Mouse (Mus musculus) lung, embryonic 16.5 days (tissue): Measurements from ENCODE around the gene Ormdl2. TPM values are rescaled to one million over a fixed set of nuclear protein-coding genes. Genes with fewer than 3 reads are reported as not detected.
"Not testable (repeated sequence)": the region's sequence is repeated elsewhere in the genome, so short reads cannot be mapped to it uniquely, and the experiment has no call there.

ENCODE experiments used
- ATAC-seq: fragments of 200-750 bp; cut with Nextera tagmentation; 2 replicates; pipeline ENCODE4 v1.8.0; 2017; ENCODE audit warnings: low read depth, mild to moderate bottlenecking, moderate library complexity
- H3K27ac ChIP-seq: fragments of 300-500 bp; sonication (generic); 2 replicates; pipeline ENCODE4 v1.5.1; 2014; ENCODE audit warnings: mild to moderate bottlenecking, control low read depth, low read length
- H3K27me3 ChIP-seq: fragments of 300-500 bp; sonication (generic); 2 replicates; pipeline ENCODE4 v1.6.1; 2014; ENCODE audit warnings: low read depth, low read length, mixed read lengths; ENCODE audit not compliant: control insufficient read depth, insufficient read depth
- H3K36me3 ChIP-seq: fragments of 300-500 bp; sonication (generic); 2 replicates; pipeline ENCODE4 v1.6.1; 2014; ENCODE audit warnings: low read length; ENCODE audit not compliant: control insufficient read depth, insufficient read depth
- H3K4me1 ChIP-seq: fragments of 300-500 bp; sonication (generic); replicated peaks from 2 replicates; pipeline ENCODE4 v1.6.1; 2014; ENCODE audit warnings: low read length, mixed read lengths; ENCODE audit not compliant: control insufficient read depth, insufficient read depth
- H3K4me2 ChIP-seq: fragments of 300-500 bp; sonication (generic); 2 replicates; pipeline ENCODE4 v1.6.1; 2014; ENCODE audit warnings: low read depth, low read length, control low read depth
- H3K4me3 ChIP-seq: fragments of 300-500 bp; sonication (generic); 2 replicates; pipeline ENCODE4 v1.5.1; 2014; ENCODE audit warnings: mild to moderate bottlenecking, low read length, control low read depth
- H3K9ac ChIP-seq: fragments of 300-500 bp; sonication (generic); 2 replicates; pipeline ENCODE4 v1.6.1; 2014; ENCODE audit warnings: low read length, control low read depth
- H3K9me3 ChIP-seq: fragments of 300-500 bp; sonication (generic); 2 replicates; pipeline ENCODE4 v1.6.1; 2016; ENCODE audit warnings: low read length; ENCODE audit not compliant: control insufficient read depth
- whole genome bisulfite sequencing: fragments of 180-500 bp; shearing (Covaris S2); extraction: QIAGEN DNeasy Blood & Tissue Kit; methylation state at CpG from one replicate; pipeline ENCODE4 v1.1.7; 2014; 5-methylcytosine and 5-hydroxymethylcytosine counted together
- polyA plus RNA-seq: library from polyadenylated mRNA; unstranded; fragments of >200 nt; fragmentation: Nextera tagmentation; extraction: Ambion mirVana; gene quantifications from 2 replicates; pipeline ENCODE4 v1.2.1, GENCODE M21; 2015

Gene Ormdl2
- polyA plus RNA-seq, 1 experiment from 2014 or later, result 76.6 TPM

GRCm38 (mm10) chr10:128840612-128841011 is 19.2 kb upstream of the Ormdl2 start:
- no peaks in the 10 kb centered on the region for H3K4me1 ChIP-seq
- H3K27ac ChIP-seq, result no peak overlapping the region
- no peak overlapping the region for H3K4me2 ChIP-seq
- H3K4me3 ChIP-seq, result no peak overlapping the region
- no peaks in the 10 kb centered on the region for H3K27me3 ChIP-seq
- H3K36me3 ChIP-seq, result peaks cover 19% of the 10 kb centered on the region
- no peak for ATAC-seq
- no peaks in the 10 kb centered on the region for H3K9me3 ChIP-seq
- no peak overlapping the region for H3K9ac ChIP-seq

- no peak for ATAC-seq
- peaks cover 21% of the 10 kb centered on the region for H3K36me3 ChIP-seq
- no peak overlapping the region for H3K27ac ChIP-seq
- H3K4me1 ChIP-seq, result no peaks in the 10 kb centered on the region
- H3K4me3 ChIP-seq, result no peak overlapping the region
- no peaks in the 10 kb centered on the region for H3K9me3 ChIP-seq
- no peaks in the 10 kb centered on the region for H3K27me3 ChIP-seq
- no peak overlapping the region for H3K9ac ChIP-seq
- no peak overlapping the region for H3K4me2 ChIP-seq
These were observed 18.0 kb upstream of the Ormdl2 start for GRCm38 (mm10) chr10:128839434-128839833.

- ATAC-seq, result no peak
- Histone ChIP-seq H3K27me3 (no peaks in the 10 kb centered on the region), H3K36me3 (peaks cover 23% of the 10 kb centered on the region), H3K9ac (no peak overlapping the region), H3K4me1 (no peaks in the 10 kb centered on the region), H3K27ac (no peak overlapping the region), H3K4me2 (no peak overlapping the region), H3K9me3 (no peaks in the 10 kb centered on the region), H3K4me3 (no peak overlapping the region)
These were observed 16.0 kb upstream of the Ormdl2 start for GRCm38 (mm10) chr10:128837400-128837799.

GRCm38 (mm10) chr10:128823821-128824220 is 2.4 kb upstream of the Ormdl2 start:
- no peak overlapping the region for H3K9ac ChIP-seq
- no peak overlapping the region for H3K4me3 ChIP-seq
- peaks cover 13% of the 10 kb centered on the region for H3K4me1 ChIP-seq
- H3K27ac ChIP-seq, result no peak overlapping the region
- 95% methylated on average over 9 of the region's 9 CpGs for WGBS
- H3K4me2 ChIP-seq, result no peak overlapping the region
- H3K9me3 ChIP-seq, result no peaks in the 10 kb centered on the region
- no peak for ATAC-seq
- no peaks in the 10 kb centered on the region for H3K27me3 ChIP-seq
- H3K36me3 ChIP-seq, result peaks cover 4% of the 10 kb centered on the region

GRCm38 (mm10) chr10:128823087-128823486 is 1.6 kb upstream of the Ormdl2 start:
- peak overlapping the region; percentile 85; the same call in 1 of the 2 replicates for H3K4me3 ChIP-seq
- H3K4me1 ChIP-seq, result peaks cover 13% of the 10 kb centered on the region
- H3K27ac ChIP-seq, H3K36me3 ChIP-seq, H3K9me3 ChIP-seq, H3K9ac ChIP-seq, ATAC-seq, H3K27me3 ChIP-seq: not testable (repeated sequence)
- 71% methylated on average over 4 of the region's 4 CpGs for WGBS
- peak overlapping the region; percentile 77 for H3K4me2 ChIP-seq

- Histone ChIP-seq H3K4me1 (peaks cover 13% of the 10 kb centered on the region), H3K4me3 (peak overlapping the region; percentile 85), H3K4me2 (peak overlapping the region; percentile 77), H3K27me3 (no peaks in the 10 kb centered on the region), H3K27ac (peak overlapping the region; percentile 47), H3K9ac (peak overlapping the region; percentile 86), H3K36me3 (peaks cover 17% of the 10 kb centered on the region), H3K9me3 (no peaks in the 10 kb centered on the region)
- no peak for ATAC-seq
- 2% methylated on average over 13 of the region's 13 CpGs for WGBS
These were observed 690 bp upstream of the Ormdl2 start for GRCm38 (mm10) chr10:128822135-128822534.

GRCm38 (mm10) chr10:128820217-128820616 is 1.2 kb downstream of the Ormdl2 start:
- WGBS, result 85% methylated on average over 4 of the region's 4 CpGs
- H3K4me2 ChIP-seq, result no peak overlapping the region
- H3K4me1 ChIP-seq, result peaks cover 13% of the 10 kb centered on the region
- H3K4me3 ChIP-seq, result no peak overlapping the region
- no peak for ATAC-seq
- H3K36me3 ChIP-seq, result peaks cover 23% of the 10 kb centered on the region
- no peaks in the 10 kb centered on the region for H3K9me3 ChIP-seq
- H3K27me3 ChIP-seq, result no peaks in the 10 kb centered on the region
- no peak overlapping the region for H3K9ac ChIP-seq
- no peak overlapping the region for H3K27ac ChIP-seq

GRCm38 (mm10) chr10:128817033-128817432 is 4.4 kb downstream of the Ormdl2 start, which contains the start of gene Sarnp:
TSS of gene Sarnp (plus strand) at chr10:128817333.
- H3K4me1 ChIP-seq, result peaks cover 9% of the 10 kb centered on the region
- peaks cover 36% of the 10 kb centered on the region for H3K36me3 ChIP-seq
- H3K27me3 ChIP-seq, result no peaks in the 10 kb centered on the region
- no peak for ATAC-seq
- no peak within 1 kb of the TSS for H3K27ac ChIP-seq
- H3K4me3 ChIP-seq, result no peak within 1 kb of the TSS
- H3K4me2 ChIP-seq, result no peak within 1 kb of the TSS
- 87% methylated on average over 13 of the region's 13 CpGs for WGBS
- no peaks in the 10 kb centered on the region for H3K9me3 ChIP-seq
- H3K9ac ChIP-seq, result no peak within 1 kb of the TSS

DNA sequence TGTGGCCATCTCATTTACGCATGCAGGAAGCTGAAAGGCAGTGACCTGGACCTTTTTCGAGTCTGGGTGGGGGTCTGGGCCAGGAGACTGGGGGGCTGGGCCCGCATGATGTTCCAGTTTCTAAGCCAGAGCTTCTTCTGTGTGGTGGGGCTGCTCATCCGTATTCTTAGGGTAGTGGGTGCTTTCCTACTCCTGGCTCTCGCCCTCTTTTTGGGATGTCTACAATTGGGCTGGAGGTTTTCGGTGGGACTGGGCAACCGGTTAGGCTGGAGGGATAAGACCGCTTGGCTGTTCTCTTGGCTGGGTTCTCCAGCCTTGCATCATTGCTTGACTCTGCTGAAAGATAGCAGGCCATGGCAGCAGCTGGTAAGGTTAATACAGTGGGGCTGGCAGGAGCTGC is 14.4 kb downstream of the Ormdl2 start:
- Histone ChIP-seq H3K4me2 (peak overlapping the region; percentile 64), H3K9me3 (no peaks in the 10 kb centered on the region), H3K27ac (no peak overlapping the region), H3K9ac (peak overlapping the region; percentile 72), H3K36me3 (peaks cover 3% of the 10 kb centered on the region; the same call in 1 of the 2 replicates), H3K27me3 (no peaks in the 10 kb centered on the region), H3K4me3 (peak overlapping the region; percentile 84), H3K4me1 (peaks cover 38% of the 10 kb centered on the region)
- WGBS, result 86% methylated on average over 8 of the region's 8 CpGs
- no peak for ATAC-seq

- Histone ChIP-seq H3K36me3 (peaks cover 4% of the 10 kb centered on the region; the same call in 1 of the 2 replicates), H3K4me2 (peak overlapping the region; percentile 64), H3K9ac (peak overlapping the region; percentile 72), H3K9me3 (no peaks in the 10 kb centered on the region), H3K4me1 (peaks cover 38% of the 10 kb centered on the region), H3K27me3 (no peaks in the 10 kb centered on the region), H3K4me3 (peak overlapping the region; percentile 84), H3K27ac (peak overlapping the region; percentile 36; the same call in 1 of the 2 replicates)
- no peak for ATAC-seq
- 42% methylated on average over 6 of the region's 6 CpGs for WGBS
These were observed 15.4 kb downstream of the Ormdl2 start for GRCm38 (mm10) chr10:128806086-128806485.
